Mouse (Mus musculus): ENCODE data around the gene Specc1.

DNA sequence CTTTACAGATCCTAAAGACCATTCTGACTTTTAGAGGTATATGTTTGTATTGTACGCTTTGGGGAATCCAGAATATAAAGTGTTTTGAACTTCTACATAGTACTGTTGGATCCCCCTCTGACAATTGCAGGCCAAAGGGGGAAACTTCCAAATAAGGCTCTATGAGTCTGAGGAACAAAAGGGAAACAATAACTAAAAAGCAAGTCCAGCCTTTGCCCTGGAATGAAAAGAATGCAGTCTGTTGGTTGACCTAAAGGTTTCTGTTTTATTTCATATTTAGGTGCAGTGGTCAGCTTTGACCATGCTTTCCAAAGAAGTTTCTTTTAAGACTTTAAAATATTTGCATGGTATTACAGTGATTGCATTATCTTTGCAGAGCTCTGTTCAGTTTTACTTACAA lies 130.5 kb downstream of the Specc1 start:
- TF ChIP-seq ETS1 (IDR thresholded peaks at IDR 0.05; ENCODE audit: low read depth, low read length), result no peak
- TF ChIP-seq MAFK (IDR thresholded peaks at IDR 0.05; ENCODE audit: borderline replicate concordance, low read depth, low read length), result no peak
